Mouse (Mus musculus): ENCODE results near the gene Pnpla1.
"Not testable (repeated sequence)": the region's sequence is repeated elsewhere in the genome, so short reads cannot be mapped to it uniquely, and the experiment has no call there.

DNA sequence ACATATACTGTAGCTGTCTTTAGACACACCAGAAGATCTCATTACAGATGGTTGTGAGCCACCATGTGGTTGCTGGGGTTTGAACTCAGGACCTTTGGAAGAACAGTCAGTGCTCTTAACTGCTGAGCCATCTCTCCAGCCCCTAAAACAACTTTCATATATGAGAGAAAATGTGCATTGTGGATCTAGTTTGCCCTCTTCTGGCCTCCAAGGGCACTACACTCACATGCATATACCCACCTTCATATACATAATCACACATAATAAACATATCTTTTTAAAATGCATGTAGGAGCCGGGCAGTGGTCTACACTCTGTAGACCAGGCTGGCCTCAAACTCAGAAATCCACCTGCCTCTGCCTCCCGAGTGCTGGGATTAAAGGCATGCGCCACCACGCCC, 16.3 kb upstream of the Pnpla1 start:
- not testable (repeated sequence) for TF ChIP-seq POLR2A, CTCF (IDR thresholded peaks at IDR 0.05; ENCODE audit: extremely low read depth, insufficient read depth, low read length)

Measured in cortical plate, adult 2 months (tissue).